Mouse (Mus musculus): ENCODE measurements around the gene Cuedc1. TPM values are rescaled to one million over a fixed set of nuclear protein-coding genes. Genes with fewer than 3 reads are reported as not detected.

Cuedc1 gene
- polyA plus RNA-seq (2015; fragmentation: Nextera tagmentation; extraction: Ambion mirVana): 50.2 and 54.6 TPM in 2 replicates

GRCm38 (mm10) chr11:88098021-88098729 lies at the start of gene Cuedc1:
Cuedc1 (plus strand) TSS chr11:88098058.
- peak within 1 kb of the TSS; percentile 74 for H3K4me2 ChIP-seq
- peaks cover 35% of the 10 kb centered on the region for H3K4me1 ChIP-seq
- WGBS: 22% methylated on average over 17 of the region's 17 CpGs
- H3K27ac ChIP-seq: peak within 1 kb of the TSS; percentile 85
- H3K36me3 ChIP-seq (replicated peaks): no peaks in the 10 kb centered on the region
- peak within 1 kb of the TSS; percentile 85 for H3K4me3 ChIP-seq
- H3K9ac ChIP-seq: peak within 1 kb of the TSS; percentile 96
- ATAC-seq (replicated peaks): no peak
- no peaks in the 10 kb centered on the region for H3K9me3 ChIP-seq
- H3K27me3 ChIP-seq (replicated peaks): no peaks in the 10 kb centered on the region

GRCm38 (mm10) chr11:88048961-88049670 lies 48.7 kb upstream of the Cuedc1 start:
- Histone ChIP-seq H3K4me1 (peaks cover 43% of the 10 kb centered on the region), H3K27me3 (replicated peaks) (no peaks in the 10 kb centered on the region), H3K4me2 (peak overlapping the region; percentile 57), H3K4me3 (peak overlapping the region; percentile 95), H3K36me3 (replicated peaks) (peaks cover 3% of the 10 kb centered on the region; the same call in 1 of the 2 replicates), H3K27ac (no peak overlapping the region), H3K9ac (peak overlapping the region; percentile 95), H3K9me3 (no peaks in the 10 kb centered on the region)
- WGBS: 17% methylated on average over 26 of the region's 26 CpGs
- no peak for ATAC-seq (replicated peaks)

- Histone ChIP-seq H3K36me3 (replicated peaks) (peaks cover 3% of the 10 kb centered on the region; the same call in 1 of the 2 replicates), H3K4me3 (peak overlapping the region; percentile 95), H3K4me2 (peak overlapping the region; percentile 57), H3K27me3 (replicated peaks) (no peaks in the 10 kb centered on the region), H3K9ac (0 out of 2 replicates have a peak overlapping the region, but pooled peaks have one; percentile 13), H3K27ac (no peak overlapping the region), H3K4me1 (peaks cover 43% of the 10 kb centered on the region), H3K9me3 (no peaks in the 10 kb centered on the region)
- ATAC-seq (replicated peaks): no peak
Observed at GRCm38 (mm10) chr11:88049732-88050131, 48.1 kb upstream of the Cuedc1 start.

- H3K4me1 ChIP-seq: peaks cover 31% of the 10 kb centered on the region
- H3K9me3 ChIP-seq: no peaks in the 10 kb centered on the region
- H3K27ac ChIP-seq: no peak overlapping the region
- H3K4me3 ChIP-seq: no peak overlapping the region
- no peak overlapping the region for H3K9ac ChIP-seq
- H3K36me3 ChIP-seq (replicated peaks): peaks cover 3% of the 10 kb centered on the region; the same call in 1 of the 2 replicates
- WGBS: 72% methylated on average over 4 of the region's 4 CpGs
- no peak overlapping the region for H3K4me2 ChIP-seq
- ATAC-seq (replicated peaks): no peak
- no peaks in the 10 kb centered on the region for H3K27me3 ChIP-seq (replicated peaks)
Observed at GRCm38 (mm10) chr11:88052638-88053037, 45.2 kb upstream of the Cuedc1 start.

GRCm38 (mm10) chr11:88053821-88054220 lies 44.0 kb upstream of the Cuedc1 start:
- Histone ChIP-seq H3K4me3 (no peak overlapping the region), H3K9me3 (no peaks in the 10 kb centered on the region), H3K4me1 (peaks cover 30% of the 10 kb centered on the region), H3K9ac (no peak overlapping the region), H3K27me3 (replicated peaks) (no peaks in the 10 kb centered on the region), H3K27ac (no peak overlapping the region), H3K36me3 (replicated peaks) (peaks cover 3% of the 10 kb centered on the region; the same call in 1 of the 2 replicates), H3K4me2 (no peak overlapping the region)
- 57% methylated on average over 3 of the region's 3 CpGs for WGBS
- ATAC-seq (replicated peaks): no peak

- Histone ChIP-seq H3K4me2 (no peak overlapping the region), H3K36me3 (replicated peaks) (peaks cover 3% of the 10 kb centered on the region; the same call in 1 of the 2 replicates), H3K27me3 (replicated peaks) (no peaks in the 10 kb centered on the region), H3K9ac (no peak overlapping the region), H3K4me3 (no peak overlapping the region), H3K4me1 (peaks cover 23% of the 10 kb centered on the region), H3K27ac (no peak overlapping the region), H3K9me3 (no peaks in the 10 kb centered on the region)
- WGBS: 81% methylated on average over 1 of the region's 1 CpGs
- ATAC-seq (replicated peaks): no peak
Observed at GRCm38 (mm10) chr11:88054589-88054988, 43.3 kb upstream of the Cuedc1 start.

GRCm38 (mm10) chr11:88055777-88056176 lies 42.1 kb upstream of the Cuedc1 start:
- H3K4me2 ChIP-seq: no peak overlapping the region
- peaks cover 14% of the 10 kb centered on the region for H3K4me1 ChIP-seq
- no peak overlapping the region for H3K4me3 ChIP-seq
- H3K36me3 ChIP-seq (replicated peaks): no peaks in the 10 kb centered on the region; the same call in 1 of the 2 replicates
- ATAC-seq (replicated peaks): no peak
- 90% methylated on average over 2 of the region's 2 CpGs for WGBS
- no peak overlapping the region for H3K27ac ChIP-seq
- no peak overlapping the region for H3K9ac ChIP-seq
- H3K27me3 ChIP-seq (replicated peaks): no peaks in the 10 kb centered on the region
- no peaks in the 10 kb centered on the region for H3K9me3 ChIP-seq

GRCm38 (mm10) chr11:88057788-88058187 lies 40.1 kb upstream of the Cuedc1 start:
- Histone ChIP-seq H3K4me2 (no peak overlapping the region), H3K27me3 (replicated peaks) (no peaks in the 10 kb centered on the region), H3K27ac (no peak overlapping the region), H3K4me1 (peaks cover under 1% of the 10 kb centered on the region; the same call in 1 of the 2 replicates), H3K4me3 (no peak overlapping the region), H3K36me3 (replicated peaks) (no peaks in the 10 kb centered on the region; the same call in 1 of the 2 replicates), H3K9me3 (no peaks in the 10 kb centered on the region), H3K9ac (no peak overlapping the region)
- no peak for ATAC-seq (replicated peaks)
- 87% methylated on average over 2 of the region's 2 CpGs for WGBS

GRCm38 (mm10) chr11:88059141-88059540 lies 38.7 kb upstream of the Cuedc1 start:
- Histone ChIP-seq H3K4me1 (no peaks in the 10 kb centered on the region), H3K9me3 (no peaks in the 10 kb centered on the region), H3K27ac (no peak overlapping the region), H3K4me3 (no peak overlapping the region), H3K4me2 (no peak overlapping the region), H3K27me3 (replicated peaks) (no peaks in the 10 kb centered on the region), H3K36me3 (replicated peaks) (no peaks in the 10 kb centered on the region), H3K9ac (no peak overlapping the region)
- WGBS: 38% methylated on average over 2 of the region's 2 CpGs
- ATAC-seq (replicated peaks): peak; percentile 77

GRCm38 (mm10) chr11:88061892-88062625 lies 35.8 kb upstream of the Cuedc1 start:
- WGBS: 85% methylated on average over 2 of the region's 2 CpGs
- ATAC-seq (replicated peaks): no peak
- Histone ChIP-seq H3K4me2 (no peak overlapping the region), H3K9ac (no peak overlapping the region), H3K4me1 (peaks cover 4% of the 10 kb centered on the region), H3K9me3 (no peaks in the 10 kb centered on the region), H3K4me3 (no peak overlapping the region), H3K36me3 (replicated peaks) (no peaks in the 10 kb centered on the region), H3K27me3 (replicated peaks) (no peaks in the 10 kb centered on the region), H3K27ac (no peak overlapping the region)

- Histone ChIP-seq H3K27me3 (replicated peaks) (no peaks in the 10 kb centered on the region), H3K4me2 (no peak overlapping the region), H3K4me1 (peaks cover 22% of the 10 kb centered on the region), H3K9me3 (no peaks in the 10 kb centered on the region), H3K36me3 (replicated peaks) (no peaks in the 10 kb centered on the region), H3K27ac (no peak overlapping the region), H3K9ac (no peak overlapping the region), H3K4me3 (no peak overlapping the region)
- no peak for ATAC-seq (replicated peaks)
Observed at GRCm38 (mm10) chr11:88065732-88066131, 32.1 kb upstream of the Cuedc1 start.

- WGBS: 1% methylated on average over 8 of the region's 8 CpGs
- ATAC-seq (replicated peaks): no peak
Observed at GRCm38 (mm10) chr11:88067191-88067585, 30.7 kb upstream of the Cuedc1 start.

More at GRCm38 (mm10) chr11:88067191-88067585, 30.7 kb upstream of the Cuedc1 start:
- Histone ChIP-seq H3K9ac (peak overlapping the region; percentile 96), H3K27ac (peak overlapping the region; percentile 100), H3K36me3 (replicated peaks) (no peaks in the 10 kb centered on the region), H3K27me3 (replicated peaks) (no peaks in the 10 kb centered on the region), H3K4me1 (peaks cover 36% of the 10 kb centered on the region), H3K9me3 (no peaks in the 10 kb centered on the region), H3K4me2 (peak overlapping the region; percentile 86), H3K4me3 (peak overlapping the region; percentile 89)
